Mouse (Mus musculus) neural tube, embryonic 11.5 days (tissue): ENCODE data around the gene Ptpn1. TPM values are rescaled to one million over a fixed set of nuclear protein-coding genes. Genes with fewer than 3 reads are reported as not detected.

Source experiments
- ATAC-seq: fragments of 200-750 bp; cut with Nextera tagmentation; 2 replicates; pipeline ENCODE4 v1.8.0; 2017; ENCODE audit warnings: moderate number of reproducible peaks, mild to moderate bottlenecking, moderate TSS enrichment, moderate library complexity; ENCODE audit not compliant: insufficient read depth, low FRiP score, low TSS enrichment
- DNase-seq: peaks from one replicate; pipeline ENCODE4 v3.0.0-alpha.2; 2015; ENCODE audit warnings: low spot score
- H3K27ac ChIP-seq: fragments of 300-500 bp; sonication (generic); 2 replicates; pipeline ENCODE4 v1.5.1; 2014; ENCODE audit warnings: low read depth, mild to moderate bottlenecking, low read length
- H3K27me3 ChIP-seq: fragments of 300-500 bp; sonication (generic); 2 replicates; pipeline ENCODE4 v1.6.1; 2014; ENCODE audit warnings: mild to moderate bottlenecking, low read length, mixed read lengths; ENCODE audit not compliant: control insufficient read depth, insufficient read depth
- H3K36me3 ChIP-seq: fragments of 300-500 bp; sonication (generic); 2 replicates; pipeline ENCODE4 v1.6.1; 2014; ENCODE audit warnings: mild to moderate bottlenecking, low read length, moderate library complexity, mixed read lengths; ENCODE audit not compliant: control insufficient read depth, insufficient read depth
- H3K4me1 ChIP-seq: fragments of 300-500 bp; sonication (generic); 2 replicates; pipeline ENCODE4 v1.6.1; 2014; ENCODE audit warnings: low read length, mixed read lengths; ENCODE audit not compliant: control insufficient read depth, insufficient read depth
- H3K4me2 ChIP-seq: fragments of 300-500 bp; sonication (generic); 2 replicates; pipeline ENCODE4 v1.6.1; 2014; ENCODE audit warnings: low read depth, mild to moderate bottlenecking, moderate library complexity
- H3K4me3 ChIP-seq: fragments of 300-500 bp; sonication (generic); 2 replicates; pipeline ENCODE4 v1.5.1; 2014; ENCODE audit warnings: low read depth, low read length
- H3K9ac ChIP-seq: fragments of 300-500 bp; sonication (generic); 2 replicates; pipeline ENCODE4 v1.6.1; 2014; ENCODE audit warnings: mild to moderate bottlenecking, low read length
- H3K9me3 ChIP-seq: fragments of 300-500 bp; sonication (generic); 2 replicates; pipeline ENCODE4 v1.6.1; 2016; ENCODE audit warnings: low read length; ENCODE audit not compliant: control insufficient read depth
- WGBS: fragments of 180-500 bp; shearing (Covaris S2); extraction: QIAGEN DNeasy Blood & Tissue Kit; methylation state at CpG from one replicate; pipeline ENCODE4 v1.1.7; 2014; 5-methylcytosine and 5-hydroxymethylcytosine counted together
- polyA plus RNA-seq: library from polyadenylated mRNA; unstranded; fragments of >200 nt; fragmentation: Nextera tagmentation; extraction: Ambion mirVana; gene quantifications from 2 replicates; pipeline ENCODE4 v1.2.1, GENCODE M21; 2014

Gene Ptpn1
- polyA plus RNA-seq, 1 experiment from 2014 or later, result 98.9 TPM

GRCm38 (mm10) chr2:168006489-168006888, 74.6 kb downstream of the Ptpn1 start:
- H3K4me3 ChIP-seq, result no peak overlapping the region
- WGBS, result 83% methylated on average over 6 of the region's 6 CpGs

DNA sequence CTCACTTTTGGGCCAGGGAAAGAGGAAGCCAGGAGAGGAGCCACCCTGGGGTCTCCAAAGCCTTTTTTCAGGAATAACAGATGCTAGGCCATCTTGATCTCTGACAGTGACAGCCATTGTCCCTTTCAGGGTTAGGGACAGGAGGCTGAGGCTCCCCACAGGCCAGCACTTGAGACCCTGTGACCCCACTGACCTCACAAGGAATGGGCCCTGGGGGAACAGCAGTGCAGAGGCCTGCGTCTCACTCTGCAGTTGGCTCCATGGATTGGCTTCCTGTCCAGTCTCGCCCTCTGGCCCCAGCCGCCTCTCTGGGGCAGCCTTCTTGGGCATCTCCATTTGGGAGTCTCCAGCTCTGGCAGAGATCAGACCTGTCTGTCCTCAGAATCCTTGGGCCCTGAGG, 76.3 kb downstream of the Ptpn1 start:
- Histone ChIP-seq H3K9ac (no peak overlapping the region), H3K27me3 (no peaks in the 10 kb centered on the region), H3K36me3 (no peaks in the 10 kb centered on the region), H3K27ac (no peak overlapping the region), H3K4me3 (no peak overlapping the region), H3K4me1 (peaks cover 5% of the 10 kb centered on the region; the same call in 1 of the 2 replicates), H3K4me2 (no peak overlapping the region), H3K9me3 (no peaks in the 10 kb centered on the region)
- ATAC-seq, result no peak
- WGBS, result 51% methylated on average over 3 of the region's 3 CpGs
- no peak for DNase-seq

More at GRCm38 (mm10) chr2:168006489-168006888, 74.6 kb downstream of the Ptpn1 start:
- Histone ChIP-seq H3K9me3 (no peaks in the 10 kb centered on the region), H3K9ac (no peak overlapping the region), H3K4me2 (no peak overlapping the region), H3K36me3 (no peaks in the 10 kb centered on the region), H3K27me3 (no peaks in the 10 kb centered on the region), H3K4me1 (peaks cover 5% of the 10 kb centered on the region; the same call in 1 of the 2 replicates), H3K27ac (no peak overlapping the region)
- no peak for ATAC-seq
- no peak for DNase-seq

DNA sequence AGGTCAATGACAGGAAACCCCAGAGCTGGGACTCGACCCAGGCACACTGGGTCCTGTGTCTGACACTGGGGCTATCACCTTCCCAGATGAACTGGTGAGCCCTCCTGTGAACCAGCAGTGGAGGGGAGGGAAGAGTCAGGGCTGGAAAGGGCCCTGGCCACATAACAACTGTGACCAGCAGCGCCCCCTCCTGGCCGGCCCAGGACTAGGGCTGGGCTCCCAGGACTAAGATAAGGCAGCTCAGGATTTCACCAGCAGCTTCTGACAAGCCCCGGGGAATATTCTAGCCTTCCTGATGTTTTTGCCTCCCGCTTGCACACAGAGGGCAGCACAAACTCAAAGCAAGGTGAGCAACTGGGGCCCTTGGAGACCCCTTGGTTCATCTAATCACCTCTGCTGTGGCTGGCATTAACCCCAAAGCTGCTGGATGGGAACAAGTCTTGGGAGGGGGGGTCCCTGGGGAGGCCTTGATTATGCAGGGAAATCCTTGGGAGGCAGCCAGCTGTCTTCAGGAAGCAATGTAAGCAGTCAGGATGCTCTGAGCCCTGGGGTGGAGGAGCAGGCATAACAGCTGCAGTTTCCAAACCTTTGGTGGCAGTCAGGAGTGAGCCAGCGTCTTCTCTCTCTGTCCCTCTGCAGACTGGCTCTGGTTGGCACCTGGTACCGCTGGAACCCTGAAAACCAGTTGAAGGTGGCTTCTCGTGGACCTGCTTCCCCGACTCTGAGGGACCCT, 78.2 kb downstream of the Ptpn1 start, which contains the start of gene Ripor3:
Ripor3 (minus strand) TSS at position 683 of the 733 bp plus-strand sequence.
- no peak within 1 kb of the TSS for H3K27ac ChIP-seq
- no peak for ATAC-seq
- no peak within 1 kb of the TSS for H3K9ac ChIP-seq
- H3K36me3 ChIP-seq, result no peaks in the 10 kb centered on the region
- DNase-seq, result peak; percentile 74
- WGBS, result 41% methylated on average over 9 of the region's 9 CpGs
- no peaks in the 10 kb centered on the region for H3K27me3 ChIP-seq
- H3K4me2 ChIP-seq, result no peak within 1 kb of the TSS
- H3K4me1 ChIP-seq, result peaks cover 5% of the 10 kb centered on the region; the same call in 1 of the 2 replicates
- H3K9me3 ChIP-seq, result no peaks in the 10 kb centered on the region
- H3K4me3 ChIP-seq, result no peak within 1 kb of the TSS

- WGBS, result 42% methylated on average over 11 of the region's 11 CpGs
- no peak overlapping the region for H3K27ac ChIP-seq
- no peak for ATAC-seq
- peaks cover 5% of the 10 kb centered on the region; the same call in 1 of the 2 replicates for H3K4me1 ChIP-seq
- no peaks in the 10 kb centered on the region for H3K9me3 ChIP-seq
- DNase-seq, result no peak
- H3K36me3 ChIP-seq, result no peaks in the 10 kb centered on the region
- no peak overlapping the region for H3K4me2 ChIP-seq
- H3K4me3 ChIP-seq, result no peak overlapping the region
- no peaks in the 10 kb centered on the region for H3K27me3 ChIP-seq
- no peak overlapping the region for H3K9ac ChIP-seq
Observed at GRCm38 (mm10) chr2:168010893-168011292, 79.0 kb downstream of the Ptpn1 start.

GRCm38 (mm10) chr2:168016951-168017391, 85.1 kb downstream of the Ptpn1 start:
- no peaks in the 10 kb centered on the region for H3K4me1 ChIP-seq
- WGBS, result 34% methylated on average over 5 of the region's 5 CpGs

DNA sequence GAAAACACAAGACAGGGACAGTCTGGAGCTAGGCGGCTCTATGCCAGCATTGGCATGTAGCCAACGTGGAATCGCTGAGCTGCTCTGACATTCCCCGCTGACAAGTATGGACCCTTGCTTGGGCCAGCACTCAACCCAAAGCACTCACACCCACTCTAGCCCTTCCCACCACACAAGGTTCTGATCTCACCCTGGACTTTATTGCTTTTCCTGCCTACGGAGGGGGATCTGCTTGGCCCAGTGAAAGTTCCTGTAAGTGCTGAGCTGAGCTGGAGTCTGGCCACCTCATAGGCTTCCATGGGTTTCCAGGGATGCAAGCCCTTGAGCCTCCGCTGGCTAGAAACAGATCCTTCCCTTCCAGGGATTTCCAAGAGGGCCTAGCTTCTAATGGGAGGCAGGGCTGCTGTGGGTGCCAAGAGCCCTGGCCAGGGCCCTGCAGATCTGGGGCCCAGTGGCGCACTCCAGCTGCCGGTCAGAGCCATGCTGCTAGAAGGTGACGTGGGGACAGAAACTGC, 87.4 kb downstream of the Ptpn1 start:
- Histone ChIP-seq H3K36me3 (no peaks in the 10 kb centered on the region), H3K9ac (no peak overlapping the region), H3K9me3 (no peaks in the 10 kb centered on the region), H3K27ac (no peak overlapping the region), H3K4me3 (no peak overlapping the region), H3K27me3 (no peaks in the 10 kb centered on the region), H3K4me2 (no peak overlapping the region), H3K4me1 (no peaks in the 10 kb centered on the region)
- 88% methylated on average over 9 of the region's 9 CpGs for WGBS
- ATAC-seq, result no peak
- DNase-seq, result no peak

More at GRCm38 (mm10) chr2:168016951-168017391, 85.1 kb downstream of the Ptpn1 start:
- H3K36me3 ChIP-seq, result no peaks in the 10 kb centered on the region
- no peaks in the 10 kb centered on the region for H3K27me3 ChIP-seq
- H3K4me3 ChIP-seq, result no peak overlapping the region
- H3K27ac ChIP-seq, result no peak overlapping the region
- peak; percentile 63 for DNase-seq
- no peak overlapping the region for H3K4me2 ChIP-seq
- H3K9ac ChIP-seq, result no peak overlapping the region
- ATAC-seq, result no peak
- no peaks in the 10 kb centered on the region for H3K9me3 ChIP-seq

GRCm38 (mm10) chr2:168023763-168024402, 92.0 kb downstream of the Ptpn1 start:
- WGBS, result 77% methylated on average over 3 of the region's 3 CpGs
- ATAC-seq, result no peak

GRCm38 (mm10) chr2:168025174-168025573, 93.3 kb downstream of the Ptpn1 start:
- Histone ChIP-seq H3K9ac (no peak overlapping the region), H3K4me3 (no peak overlapping the region), H3K27me3 (no peaks in the 10 kb centered on the region), H3K4me1 (no peaks in the 10 kb centered on the region), H3K4me2 (no peak overlapping the region), H3K36me3 (no peaks in the 10 kb centered on the region), H3K9me3 (no peaks in the 10 kb centered on the region), H3K27ac (no peak overlapping the region)
- DNase-seq (no peak), ATAC-seq (no peak)
- WGBS, result 65% methylated on average over 12 of the region's 12 CpGs

More at GRCm38 (mm10) chr2:168023763-168024402, 92.0 kb downstream of the Ptpn1 start:
- H3K4me2 ChIP-seq, result no peak overlapping the region
- H3K4me1 ChIP-seq, result no peaks in the 10 kb centered on the region
- DNase-seq, result no peak
- H3K27me3 ChIP-seq, result no peaks in the 10 kb centered on the region
- no peak overlapping the region for H3K4me3 ChIP-seq
- no peaks in the 10 kb centered on the region for H3K9me3 ChIP-seq
- no peak overlapping the region for H3K27ac ChIP-seq
- no peak overlapping the region for H3K9ac ChIP-seq
- H3K36me3 ChIP-seq, result no peaks in the 10 kb centered on the region
